Mouse (Mus musculus): ENCODE data around the gene Sptan1. TPM values are rescaled to one million over a fixed set of nuclear protein-coding genes. Genes with fewer than 3 reads are reported as not detected.

Gene Sptan1
- total RNA-seq, 2 experiments from 2014 or later: 838 to 951 TPM

DNA sequence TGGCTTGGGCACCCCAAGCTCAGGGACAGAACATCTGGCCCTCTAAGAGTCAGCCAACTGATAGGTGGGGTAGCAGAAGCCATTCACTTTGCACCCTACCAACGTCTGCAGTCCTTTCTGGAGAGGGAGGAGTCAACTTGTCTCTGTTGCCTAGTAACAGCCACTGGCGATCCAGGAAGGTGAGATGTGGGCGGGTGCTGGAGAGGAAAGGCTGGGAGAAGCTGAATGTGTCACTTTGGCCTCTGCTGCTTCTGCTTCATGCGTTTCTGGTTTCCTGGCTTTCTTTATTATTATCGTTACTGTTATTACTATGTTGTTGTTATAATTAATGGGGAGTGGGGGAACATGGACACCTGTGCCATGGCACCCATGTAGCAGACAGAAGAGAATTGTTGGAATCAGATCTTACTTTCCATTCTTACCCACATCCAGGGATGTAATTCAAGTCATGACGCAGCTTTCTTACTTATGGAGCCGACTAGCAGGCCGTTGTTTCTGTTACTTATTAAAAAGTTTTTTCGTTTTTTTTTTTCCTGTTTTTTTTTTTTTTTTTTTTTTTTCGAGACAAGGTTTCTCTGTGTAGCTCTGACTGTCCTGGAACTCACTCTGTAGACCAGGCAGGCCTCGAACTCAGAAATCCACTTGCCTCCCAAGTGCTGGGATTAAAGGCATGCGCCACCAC lies 92.0 kb downstream of the Sptan1 start, which contains the start of gene Set:
TSS of gene Set (plus strand) at position 156 of the 682 bp plus-strand sequence.
- no peak for DNase-seq (ENCODE audit: extremely low spot score in 1 of 2, low spot score in 1 of 2)

DNA sequence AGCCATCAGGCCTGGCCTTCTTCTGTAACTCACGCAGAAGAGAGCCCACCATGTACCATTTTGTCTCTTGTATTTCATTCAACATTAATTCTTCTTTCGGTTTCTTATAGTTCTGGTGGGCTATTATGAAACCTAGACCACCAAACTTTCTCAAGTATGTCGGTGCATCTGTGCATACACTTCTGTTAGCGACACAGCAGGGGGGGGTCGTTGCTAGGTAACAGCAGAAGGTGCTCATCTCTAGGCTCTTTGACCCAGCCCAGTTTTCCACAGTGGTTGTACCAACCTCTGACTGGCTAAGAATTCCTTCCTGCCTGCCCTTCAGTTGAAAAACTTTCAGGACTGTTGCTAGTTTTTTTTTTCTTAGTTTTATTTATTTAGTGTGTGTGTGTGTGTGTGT lies 93.1 kb downstream of the Sptan1 start:
- no peak for DNase-seq (ENCODE audit: extremely low spot score in 1 of 2, low spot score in 1 of 2)

DNA sequence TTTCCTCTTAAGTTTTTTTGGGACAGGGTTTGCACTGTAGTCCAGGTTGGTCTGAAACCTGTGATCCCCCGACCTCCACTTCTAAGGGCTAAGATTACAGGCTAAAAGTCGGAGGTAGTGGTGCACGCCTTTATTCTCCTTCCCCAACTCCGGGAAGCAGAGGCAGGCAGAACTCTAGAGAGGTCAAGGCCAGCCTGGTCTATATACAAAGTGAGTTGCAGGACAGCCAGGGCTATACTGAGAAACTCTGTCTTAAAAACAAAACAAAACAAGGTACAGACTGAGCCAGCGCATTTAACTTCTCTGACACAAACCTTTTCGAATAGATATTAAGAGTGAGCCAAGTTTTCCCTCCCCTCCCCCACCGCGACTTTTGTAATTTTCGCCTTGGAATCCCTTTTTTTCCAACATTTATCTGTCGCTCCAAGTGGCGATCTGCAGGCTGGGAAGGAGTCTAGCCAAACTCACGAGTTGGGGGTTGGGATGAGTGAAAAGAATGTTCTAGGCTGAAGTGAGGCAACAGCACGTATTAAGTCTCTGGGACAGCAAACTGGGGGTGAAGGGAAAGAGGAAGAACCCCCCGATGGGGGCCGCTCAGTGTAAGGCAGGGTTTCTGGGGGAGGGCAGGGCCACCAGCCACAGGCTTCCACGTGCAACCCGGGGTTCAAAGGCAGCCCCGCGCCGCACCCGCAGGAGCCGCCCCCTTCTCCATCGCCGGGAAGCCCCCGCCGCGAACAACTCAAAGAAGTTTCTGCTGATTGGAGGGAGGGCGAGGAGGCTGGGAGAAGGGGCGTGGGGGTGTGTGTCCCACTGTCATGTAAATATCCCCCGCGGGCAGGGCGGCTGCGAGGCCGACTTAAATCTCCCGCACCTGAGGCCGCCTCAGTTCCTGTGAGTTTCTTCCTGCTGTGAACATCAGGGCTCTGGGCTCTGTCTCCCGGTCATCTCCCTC lies 96.1 kb downstream of the Sptan1 start:
- DNase-seq (ENCODE audit: extremely low spot score in 1 of 2, low spot score in 1 of 2): no peak

DNA sequence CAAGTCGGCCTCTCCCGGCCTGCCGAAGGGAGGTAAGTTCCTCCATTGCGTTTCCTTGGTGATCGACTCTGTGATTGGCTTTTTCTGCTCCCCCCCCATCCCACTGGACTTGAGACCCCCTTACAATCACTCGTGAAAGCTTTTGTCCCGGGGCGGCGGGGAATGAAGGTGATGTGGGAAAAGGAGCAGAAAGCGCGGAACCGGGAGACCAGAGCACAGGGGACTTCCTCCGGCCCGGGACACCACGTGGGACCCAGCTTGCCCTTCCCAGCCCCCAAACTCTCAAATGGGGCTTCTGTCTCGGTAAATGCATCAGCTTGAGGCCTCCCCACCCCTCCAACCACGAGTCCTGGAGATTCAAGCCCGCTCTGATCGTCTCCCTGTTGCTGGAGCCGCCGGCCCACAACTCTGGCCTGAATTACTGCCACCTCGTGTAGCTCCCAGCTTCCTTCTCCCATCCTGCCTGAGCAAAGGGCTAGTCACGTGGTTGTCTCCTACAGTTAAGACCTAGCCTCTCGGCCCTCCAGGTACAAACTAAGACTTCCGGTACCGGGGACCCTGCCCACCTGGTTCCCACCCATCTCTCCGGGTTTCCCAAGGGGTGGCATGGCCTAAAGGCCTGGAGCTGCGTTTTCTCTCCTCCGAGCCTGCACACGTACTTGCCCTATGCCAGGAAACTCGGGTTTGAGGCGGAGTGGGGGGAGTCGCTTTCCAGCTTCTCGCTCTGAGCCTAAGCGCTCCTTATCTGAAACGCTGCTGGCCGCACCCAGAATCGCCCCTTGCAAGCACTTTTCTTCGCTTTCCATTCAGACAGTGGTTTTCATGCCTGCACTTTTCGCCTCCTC lies 97.1 kb downstream of the Sptan1 start:
- DNase-seq (ENCODE audit: extremely low spot score in 1 of 2, low spot score in 1 of 2): peak in 1 of 2 experiments; percentile 23

DNA sequence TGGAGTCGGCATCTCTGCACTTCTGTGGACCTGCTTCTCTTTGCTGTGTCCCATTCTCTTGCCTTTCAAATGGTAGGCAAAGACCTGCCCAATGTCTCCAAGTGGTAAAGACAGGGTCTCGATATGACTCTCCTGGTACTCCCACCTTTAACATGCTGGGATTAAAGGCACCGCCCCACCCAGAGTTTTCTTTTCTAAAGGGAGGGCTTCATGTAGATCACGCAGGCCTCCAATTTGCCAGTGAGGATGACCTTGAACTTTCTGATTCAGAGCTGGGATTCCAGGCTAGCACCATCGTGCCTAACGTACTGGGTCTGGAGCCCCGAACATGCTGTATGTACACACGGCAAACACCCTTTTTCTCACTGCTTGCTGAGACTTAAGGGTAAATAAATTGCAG lies 97.9 kb downstream of the Sptan1 start:
- DNase-seq (ENCODE audit: extremely low spot score in 1 of 2, low spot score in 1 of 2): no peak

DNA sequence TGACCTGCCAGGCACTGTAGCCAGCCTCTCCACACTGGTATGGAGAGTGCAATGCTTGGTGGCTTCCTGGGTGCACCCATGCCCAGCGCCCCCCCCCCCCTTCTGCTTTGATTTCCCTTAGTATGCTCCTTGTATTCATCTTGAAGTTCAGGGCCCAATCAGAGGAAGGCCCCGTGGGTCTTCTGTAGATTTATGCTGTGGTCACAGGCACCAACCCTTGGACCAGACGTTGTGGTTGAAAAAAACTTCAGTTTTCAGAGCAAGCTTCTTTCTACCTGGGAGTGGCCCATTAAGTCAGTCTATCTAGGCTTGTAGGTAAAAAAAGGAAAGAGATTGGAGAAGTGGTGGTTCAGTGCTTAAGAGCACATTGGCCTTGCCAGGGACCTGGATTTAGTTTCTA lies 98.4 kb downstream of the Sptan1 start:
- DNase-seq (ENCODE audit: extremely low spot score in 1 of 2, low spot score in 1 of 2): no peak

DNA sequence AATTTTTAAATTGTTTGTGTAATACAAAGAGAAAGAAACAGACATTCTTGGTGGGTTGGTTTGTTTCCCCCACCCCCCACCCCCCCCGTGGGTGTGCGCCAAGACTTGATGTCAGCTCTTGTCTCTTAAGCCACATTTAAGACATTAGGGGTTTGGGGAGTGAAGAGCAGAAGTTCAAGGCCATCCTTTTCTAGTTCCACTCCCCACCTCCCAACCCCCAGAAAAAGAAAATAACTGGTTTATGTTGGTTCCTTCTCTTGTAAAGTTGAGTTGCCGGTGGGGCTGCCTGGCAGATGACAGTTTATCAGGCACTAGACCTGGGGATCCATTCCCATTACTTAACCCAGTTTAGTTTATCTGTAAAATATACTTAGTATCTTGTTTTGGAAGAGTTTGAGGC lies 98.9 kb downstream of the Sptan1 start:
- no peak for DNase-seq (ENCODE audit: extremely low spot score in 1 of 2, low spot score in 1 of 2)

DNA sequence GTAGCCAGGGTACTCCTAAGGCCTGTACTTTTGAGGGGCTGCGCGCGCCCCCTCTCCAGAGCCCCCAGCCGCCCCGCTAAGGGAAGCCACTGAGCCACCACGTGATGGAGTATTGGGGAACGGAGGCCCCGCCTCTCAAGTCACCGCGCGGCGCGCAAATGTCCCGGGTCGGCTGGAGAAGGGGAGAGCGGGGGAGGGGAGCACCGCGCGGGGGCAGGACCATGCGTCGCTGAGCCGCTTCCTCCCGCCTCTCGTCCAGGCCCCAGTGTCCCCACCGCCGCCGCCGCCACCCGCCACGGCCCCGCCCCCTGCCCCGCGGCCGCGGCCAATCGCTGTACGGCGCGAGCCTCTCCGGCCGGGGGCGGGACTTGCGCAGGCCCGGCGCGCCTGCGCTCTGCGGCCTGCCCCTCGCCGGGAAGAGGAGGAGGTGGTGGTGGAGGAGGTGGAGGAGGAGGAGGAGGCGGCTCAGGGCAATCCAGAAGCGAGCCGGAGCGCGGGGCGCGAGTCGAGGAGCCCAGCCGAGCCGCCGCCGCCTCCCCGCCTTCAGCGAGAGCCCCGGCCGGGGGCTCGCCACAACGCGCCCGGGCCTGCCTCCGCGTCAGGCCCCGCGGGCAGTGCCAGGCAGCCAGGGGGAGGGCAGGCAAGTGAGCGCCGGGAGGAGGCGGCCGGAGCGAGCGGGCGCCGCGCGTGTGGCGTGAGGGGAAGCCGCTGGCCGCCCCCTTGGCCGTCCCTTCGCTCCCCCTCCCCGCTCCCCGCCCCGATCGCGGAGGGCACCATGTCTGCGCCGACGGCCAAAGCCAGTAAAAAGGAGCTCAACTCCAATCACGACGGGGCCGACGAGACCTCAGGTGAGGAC lies 100.9 kb downstream of the Sptan1 start:
- DNase-seq (ENCODE audit: extremely low spot score in 1 of 2, low spot score in 1 of 2): peak; percentile 81 to 89

DNA sequence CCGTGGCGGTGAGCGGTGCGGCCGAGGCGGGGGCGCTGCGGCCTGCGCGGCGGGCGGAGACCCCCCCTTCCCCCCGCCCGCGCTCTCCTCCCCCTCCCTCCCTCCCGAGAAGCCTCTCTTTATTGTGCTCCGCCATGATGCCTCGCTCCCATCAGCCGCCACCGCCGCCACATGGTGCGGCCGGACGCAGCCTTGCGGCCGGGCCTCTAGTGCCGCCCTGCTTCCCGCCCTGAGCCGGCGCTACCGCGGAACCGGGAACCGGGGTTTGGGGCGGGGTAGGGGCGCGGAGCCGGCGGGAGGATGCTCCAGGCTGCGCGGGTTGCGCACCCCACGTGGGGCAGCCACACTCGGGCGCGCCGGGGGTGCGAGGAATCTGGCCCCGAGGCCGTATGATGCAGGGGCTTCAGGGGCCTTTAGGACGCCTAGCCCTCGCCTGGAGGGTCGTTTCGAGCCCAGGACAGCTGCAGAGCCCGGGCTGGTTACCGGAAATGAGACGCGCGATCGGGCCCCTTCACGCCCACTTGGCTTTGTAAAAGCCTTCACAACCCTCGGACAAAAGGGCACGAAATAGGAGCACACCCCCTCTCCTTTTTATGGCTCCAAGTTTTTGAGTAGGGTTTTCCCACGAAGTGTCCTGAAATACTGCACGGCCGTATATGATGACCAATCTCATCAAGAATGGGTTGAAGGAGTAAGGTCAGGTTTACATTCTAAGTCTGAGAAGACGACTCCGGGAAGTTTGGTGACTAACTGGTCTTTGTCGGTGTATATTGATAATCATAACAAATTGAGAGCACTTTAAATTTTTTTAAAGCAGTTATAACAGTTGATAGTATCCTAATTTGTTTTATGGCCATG lies 101.9 kb downstream of the Sptan1 start:
- peak in 1 of 2 experiments; percentile 42 for DNase-seq (ENCODE audit: extremely low spot score in 1 of 2, low spot score in 1 of 2)

DNA sequence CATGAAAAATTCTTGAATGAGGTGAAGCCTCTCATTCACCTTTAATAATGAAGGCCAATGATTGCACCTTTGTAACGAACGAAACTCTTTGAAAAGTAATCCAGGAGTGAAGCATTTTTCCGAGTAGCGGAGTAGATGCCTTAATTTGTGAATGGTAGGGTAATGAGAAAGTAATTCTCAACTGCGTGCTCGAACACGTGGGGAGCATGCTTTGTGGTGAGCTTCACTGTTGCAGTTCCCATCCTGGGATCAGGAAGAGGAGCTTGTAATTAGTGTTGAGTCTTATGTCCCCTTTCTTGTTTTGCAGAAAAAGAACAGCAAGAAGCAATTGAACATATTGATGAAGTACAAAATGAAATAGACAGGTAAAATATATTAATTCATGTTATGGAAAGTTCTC lies 102.6 kb downstream of the Sptan1 start:
- DNase-seq (ENCODE audit: extremely low spot score in 1 of 2, low spot score in 1 of 2): no peak

DNA sequence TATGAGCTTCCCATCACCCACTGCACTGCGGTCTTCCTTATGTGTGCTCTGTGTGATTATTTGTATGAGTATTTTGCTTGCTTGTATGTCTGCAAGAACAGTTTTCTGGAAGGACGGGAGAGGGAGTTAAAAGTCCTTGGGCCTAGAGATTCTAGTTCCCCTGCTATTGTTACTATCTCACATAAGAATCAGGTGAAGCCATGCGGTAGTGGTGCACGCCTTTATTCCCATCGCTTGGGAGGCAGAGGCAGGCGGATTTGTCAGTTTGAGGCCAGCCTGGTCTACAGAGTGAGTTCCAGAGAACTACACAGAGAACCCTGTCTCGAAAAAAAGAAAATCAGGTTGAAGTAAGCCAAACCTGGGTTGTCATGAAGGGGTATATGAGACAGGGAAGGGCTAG lies 107.5 kb downstream of the Sptan1 start:
- no peak for DNase-seq (ENCODE audit: extremely low spot score in 1 of 2, low spot score in 1 of 2)

DNA sequence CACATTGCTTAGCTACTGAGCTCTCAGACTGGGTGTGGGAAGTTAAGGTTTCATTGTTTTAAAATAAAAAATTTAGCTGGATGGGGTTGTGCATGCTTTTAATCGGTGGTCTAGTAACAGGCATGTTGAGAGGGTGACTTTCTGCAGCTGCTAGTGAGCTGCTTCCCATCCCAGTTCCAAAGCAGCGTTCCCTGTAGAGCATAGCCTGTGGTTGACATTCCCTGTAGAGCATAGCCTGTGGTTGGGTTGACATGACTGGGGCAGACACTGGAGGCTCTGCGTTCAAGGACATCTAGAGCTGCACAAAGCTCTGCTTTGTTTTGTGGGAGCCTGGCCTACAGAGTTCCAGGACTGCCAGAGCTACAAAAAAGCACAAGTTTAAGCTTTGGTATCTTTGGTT lies 107.9 kb downstream of the Sptan1 start:
- no peak for DNase-seq (ENCODE audit: extremely low spot score in 1 of 2, low spot score in 1 of 2)

DNA sequence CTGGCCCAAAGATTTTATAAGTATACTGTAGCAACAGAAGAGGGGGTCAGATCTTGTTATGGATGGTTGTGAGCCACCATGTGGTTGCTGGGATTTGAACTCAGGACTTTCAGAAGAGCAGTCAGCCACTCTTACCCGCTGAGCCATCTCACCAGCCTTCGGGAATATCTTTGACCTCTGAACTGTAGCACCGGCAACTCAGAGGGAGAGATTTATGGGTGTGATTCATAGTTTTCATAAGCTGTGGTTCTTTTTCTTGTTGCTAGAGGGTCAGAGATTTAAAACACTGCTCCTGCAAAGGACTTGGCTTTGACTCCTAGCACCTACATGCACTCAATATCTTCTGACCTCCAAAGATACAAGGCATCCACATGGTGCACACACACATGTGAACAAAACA lies 110.3 kb downstream of the Sptan1 start:
- no peak for DNase-seq (ENCODE audit: extremely low spot score in 1 of 2, low spot score in 1 of 2)

DNA sequence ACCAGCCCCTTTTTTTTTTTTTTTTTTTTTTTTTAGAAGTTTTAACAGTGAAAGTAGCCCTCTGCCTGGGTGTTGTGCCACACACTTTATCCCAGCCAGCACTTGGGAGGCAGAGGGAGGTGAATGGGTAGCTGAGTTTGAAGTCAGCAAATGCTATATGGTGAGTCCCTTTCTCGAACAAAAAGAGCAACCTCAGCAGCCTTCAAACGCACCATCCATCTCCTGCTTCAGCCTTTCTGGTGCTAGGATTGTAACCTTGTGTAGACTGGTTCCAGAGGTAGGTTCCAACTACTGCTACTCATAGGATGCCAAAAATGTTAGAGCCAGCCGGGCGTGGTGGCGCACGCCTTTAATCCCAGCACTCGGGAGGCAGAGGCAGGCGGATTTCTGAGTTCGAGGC lies 111.1 kb downstream of the Sptan1 start:
- no peak for DNase-seq (ENCODE audit: extremely low spot score in 1 of 2, low spot score in 1 of 2)

DNA sequence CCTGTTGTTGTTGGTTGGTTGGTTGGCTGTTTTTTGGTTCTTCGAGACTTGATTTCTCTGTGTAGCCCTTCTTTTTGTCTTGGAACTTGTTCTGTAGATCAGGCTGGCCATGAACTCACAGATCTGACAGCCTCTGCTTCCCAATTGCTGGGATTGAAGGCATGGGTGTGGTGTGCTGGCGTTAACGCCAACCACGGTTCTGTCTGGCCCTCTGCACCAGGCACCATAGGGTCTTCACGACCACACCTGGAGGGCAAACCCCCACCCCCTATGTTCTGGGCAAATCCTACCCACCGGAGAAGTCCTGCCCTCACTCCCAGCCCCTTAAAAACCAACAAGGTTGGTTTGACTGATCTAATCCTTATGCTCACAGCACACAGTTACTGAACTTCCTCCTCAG lies 111.6 kb downstream of the Sptan1 start:
- DNase-seq (ENCODE audit: extremely low spot score in 1 of 2, low spot score in 1 of 2): no peak

DNA sequence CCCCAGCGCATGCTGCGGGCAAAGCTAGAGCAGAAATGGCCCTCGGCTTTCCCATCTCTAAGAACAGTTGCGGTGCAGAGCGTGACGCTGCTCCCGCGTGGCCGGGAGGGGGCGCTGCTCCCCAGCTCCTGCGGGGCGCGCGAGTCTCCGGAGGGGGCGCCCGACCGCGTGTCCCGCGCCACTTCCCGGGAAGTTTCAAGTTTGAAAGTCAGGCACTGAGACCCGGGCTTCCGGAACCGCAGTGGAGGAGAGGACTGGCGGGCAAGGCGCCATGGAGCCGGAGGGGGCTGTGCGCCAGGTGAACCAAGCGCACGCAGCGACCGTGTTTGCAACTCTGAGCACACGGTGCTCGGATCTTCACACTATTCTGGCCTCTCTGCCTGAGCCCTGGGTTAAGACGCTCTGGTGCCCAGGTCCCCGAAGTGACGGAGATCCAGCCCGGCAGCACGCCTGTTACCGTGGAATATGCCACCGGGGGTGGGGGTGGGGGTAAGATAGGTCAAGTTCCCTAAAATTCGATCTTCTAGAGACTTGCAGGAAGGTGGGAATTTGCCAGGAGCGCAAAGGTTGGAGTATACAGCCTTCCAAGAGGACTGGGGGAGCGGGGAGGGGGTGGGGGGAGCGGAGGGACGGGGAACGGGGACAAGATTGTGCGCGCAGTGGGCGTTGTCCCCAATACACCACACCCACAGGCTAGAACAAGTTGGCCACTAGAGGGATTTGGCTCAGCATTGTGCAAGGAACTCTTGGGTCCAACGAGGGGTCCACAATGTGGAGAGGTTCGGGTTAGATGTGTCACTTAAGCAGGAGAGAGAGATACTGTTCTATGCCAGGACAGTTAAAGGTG lies 112.4 kb downstream of the Sptan1 start, which contains the start of gene Pkn3:
TSS of gene Pkn3 (plus strand) at position 183 of the 847 bp plus-strand sequence.
- peak; percentile 76 to 81 for DNase-seq (ENCODE audit: extremely low spot score in 1 of 2, low spot score in 1 of 2)

DNA sequence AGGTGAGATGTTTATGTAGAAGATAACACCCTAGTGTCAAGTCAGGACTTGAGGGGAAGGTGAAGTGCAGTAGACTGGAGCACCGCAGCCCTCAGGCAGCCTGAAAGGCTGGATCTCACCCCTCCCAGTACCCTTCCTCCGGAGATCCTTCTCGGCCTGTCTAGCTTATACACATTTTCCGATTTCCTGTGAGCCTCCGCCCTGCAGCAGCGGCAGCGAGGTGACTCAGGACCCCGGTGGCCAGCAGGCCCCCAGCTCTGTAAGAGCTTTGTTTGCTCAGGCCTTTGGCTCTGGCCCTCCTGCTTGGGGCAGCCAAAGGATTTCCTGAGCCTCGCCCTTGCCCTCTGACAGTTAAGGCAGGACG lies 113.0 kb downstream of the Sptan1 start:
- no peak for DNase-seq (ENCODE audit: extremely low spot score in 1 of 2, low spot score in 1 of 2)

DNA sequence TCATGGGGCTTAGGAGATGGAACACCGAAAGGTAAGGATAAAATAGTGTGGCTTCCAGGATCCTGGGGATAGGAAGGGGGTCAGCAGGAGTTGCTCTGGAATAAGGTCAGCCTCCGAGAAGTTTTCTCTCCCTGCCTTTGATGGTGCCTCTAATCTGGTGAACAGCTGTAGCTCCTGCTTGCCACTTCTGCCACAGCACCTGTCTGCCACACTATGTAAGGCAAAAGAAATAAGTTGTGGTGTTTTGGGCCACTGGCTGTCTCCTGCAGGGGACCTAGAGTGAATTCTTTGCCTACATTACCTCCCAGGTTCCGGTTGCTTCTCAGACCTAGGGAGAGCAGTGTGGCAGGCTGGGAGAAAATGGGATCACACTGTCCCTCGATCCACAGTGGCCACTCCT lies 113.4 kb downstream of the Sptan1 start:
- no peak for DNase-seq (ENCODE audit: extremely low spot score in 1 of 2, low spot score in 1 of 2)
